Mouse (Mus musculus): ENCODE measurements at regions not wholly inside any gene's neighbourhood (a gene's known extent, or its start where the extent isn't known, plus 50 kb on each side); places are given as distances from the start of the nearest gene placed in this dataset.

- DNase-seq (ENCODE audit: extremely low spot score in 1 of 2, low spot score in 1 of 2) = no peak
Measured at GRCm38 (mm10) chr15:60762071-60762470, 91.5 kb downstream of the Fam84b start.

GRCm38 (mm10) chr15:60760015-60760437 lies 93.6 kb downstream of the Fam84b start:
- DNase-seq (ENCODE audit: extremely low spot score in 1 of 2, low spot score in 1 of 2) = peak; percentile 14 to 40

GRCm38 (mm10) chr15:60754246-60754645 lies 99.3 kb downstream of the Fam84b start:
- DNase-seq (ENCODE audit: extremely low spot score in 1 of 2, low spot score in 1 of 2) = no peak

- DNase-seq (ENCODE audit: extremely low spot score in 1 of 2, low spot score in 1 of 2) = no peak
Measured at GRCm38 (mm10) chr15:60739598-60739997, 114.0 kb downstream of the Fam84b start.

GRCm38 (mm10) chr15:60738258-60738657 lies 115.3 kb downstream of the Fam84b start:
- no peak for DNase-seq (ENCODE audit: extremely low spot score in 1 of 2, low spot score in 1 of 2)

- DNase-seq (ENCODE audit: extremely low spot score in 1 of 2, low spot score in 1 of 2) = no peak
Measured at GRCm38 (mm10) chr15:60732416-60732815, 121.2 kb downstream of the Fam84b start.

- no peak for DNase-seq (ENCODE audit: extremely low spot score in 1 of 2, low spot score in 1 of 2)
Measured at GRCm38 (mm10) chr15:60728754-60729153, 124.8 kb downstream of the Fam84b start.

- DNase-seq (ENCODE audit: extremely low spot score in 1 of 2, low spot score in 1 of 2) = no peak
Measured at GRCm38 (mm10) chr15:60728337-60728736, 125.2 kb downstream of the Fam84b start.

- no peak for DNase-seq (ENCODE audit: extremely low spot score in 1 of 2, low spot score in 1 of 2)
Measured at GRCm38 (mm10) chr15:60719332-60719731, 134.2 kb downstream of the Fam84b start.

GRCm38 (mm10) chr15:60708678-60709077 lies 144.9 kb downstream of the Fam84b start:
- DNase-seq (ENCODE audit: extremely low spot score in 1 of 2, low spot score in 1 of 2) = no peak

GRCm38 (mm10) chr15:60706009-60706408 lies 147.6 kb downstream of the Fam84b start:
- DNase-seq (ENCODE audit: extremely low spot score in 1 of 2, low spot score in 1 of 2) = no peak

- no peak for DNase-seq (ENCODE audit: extremely low spot score in 1 of 2, low spot score in 1 of 2)
Measured at GRCm38 (mm10) chr15:60701273-60701672, 152.3 kb downstream of the Fam84b start.

- DNase-seq (ENCODE audit: extremely low spot score in 1 of 2, low spot score in 1 of 2) = no peak
Measured at GRCm38 (mm10) chr15:60694746-60695145, 158.8 kb downstream of the Fam84b start.

GRCm38 (mm10) chr15:60693751-60694500 lies 159.7 kb downstream of the Fam84b start:
- peak in 1 of 2 experiments; percentile 43 for DNase-seq (ENCODE audit: extremely low spot score in 1 of 2, low spot score in 1 of 2)

GRCm38 (mm10) chr15:60692718-60693597 lies 160.6 kb downstream of the Fam84b start:
- DNase-seq (ENCODE audit: extremely low spot score in 1 of 2, low spot score in 1 of 2) = no peak

GRCm38 (mm10) chr15:60692149-60692548 lies 161.4 kb downstream of the Fam84b start:
- no peak for DNase-seq (ENCODE audit: extremely low spot score in 1 of 2, low spot score in 1 of 2)

GRCm38 (mm10) chr15:60677397-60677796 lies 176.2 kb downstream of the Fam84b start:
- no peak for DNase-seq (ENCODE audit: extremely low spot score in 1 of 2, low spot score in 1 of 2)

GRCm38 (mm10) chr15:60657572-60657971 lies 196.0 kb downstream of the Fam84b start:
- no peak for DNase-seq (ENCODE audit: extremely low spot score in 1 of 2, low spot score in 1 of 2)

GRCm38 (mm10) chr15:60655113-60655512 lies 198.5 kb downstream of the Fam84b start:
- no peak for DNase-seq (ENCODE audit: extremely low spot score in 1 of 2, low spot score in 1 of 2)

GRCm38 (mm10) chr15:60649252-60649651 lies 204.3 kb downstream of the Fam84b start:
- no peak for DNase-seq (ENCODE audit: extremely low spot score in 1 of 2, low spot score in 1 of 2)

GRCm38 (mm10) chr15:60641770-60642169 lies 211.8 kb downstream of the Fam84b start:
- DNase-seq (ENCODE audit: extremely low spot score in 1 of 2, low spot score in 1 of 2) = no peak

Measured in layer of hippocampus, postnatal 25 days (tissue).